Mouse (Mus musculus) adrenal gland, postnatal 10 days (tissue): ENCODE measurements around the gene Kif27. TPM values are rescaled to one million over a fixed set of nuclear protein-coding genes. Genes with fewer than 3 reads are reported as not detected.

Source experiments
- DNase-seq: peaks from one replicate; pipeline ENCODE4 v3.0.0; 2021; ENCODE audit warnings: mixed read lengths
- total RNA-seq, 2 experiments: library from RNA; stranded (reverse); gene quantifications; 2 replicates each; pipeline ENCODE4 v1.2.3; 2021

The Kif27 gene
- total RNA-seq, 2 experiments from 2014 or later: 1.3 to 1.5 TPM

DNA sequence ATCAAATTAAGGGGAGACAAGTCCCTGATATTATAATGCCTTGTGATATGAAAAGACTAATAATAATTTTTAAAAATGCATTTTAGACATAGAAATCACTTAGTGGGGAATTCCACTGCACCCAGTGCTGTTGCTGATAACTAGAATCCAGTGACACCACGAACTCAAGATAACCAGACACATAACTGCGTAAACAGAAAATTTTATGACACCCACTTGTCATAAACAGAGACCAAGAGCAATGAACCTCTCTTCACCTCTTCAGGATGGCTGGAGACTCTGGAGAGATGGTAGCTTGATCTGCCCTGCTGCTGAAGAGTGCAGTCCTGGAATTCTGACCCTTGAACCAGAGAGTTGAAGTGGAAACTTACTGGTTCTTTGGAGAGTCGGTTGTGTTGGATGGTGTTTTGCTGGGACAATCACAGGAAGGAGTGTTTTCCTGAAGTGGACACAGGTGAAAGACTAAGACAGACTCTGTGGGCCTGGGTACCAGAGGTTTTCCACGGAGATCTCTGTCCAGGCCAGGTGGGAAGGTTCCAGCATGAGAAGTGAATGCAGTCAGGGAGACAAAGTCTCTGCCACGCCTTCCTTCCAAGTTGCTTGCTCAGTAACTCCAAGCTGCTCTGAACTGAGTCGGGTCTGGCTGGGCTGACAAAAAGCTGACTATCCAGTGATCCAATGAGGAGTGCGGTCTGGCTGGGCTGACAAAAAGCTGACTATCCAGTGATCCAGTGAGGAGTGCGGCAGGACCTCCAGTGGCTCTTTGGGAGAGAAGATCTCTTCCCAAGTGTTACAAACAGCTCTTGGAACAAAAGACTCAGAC is 5.6 kb upstream of the Kif27 start:
- no peak for DNase-seq

DNA sequence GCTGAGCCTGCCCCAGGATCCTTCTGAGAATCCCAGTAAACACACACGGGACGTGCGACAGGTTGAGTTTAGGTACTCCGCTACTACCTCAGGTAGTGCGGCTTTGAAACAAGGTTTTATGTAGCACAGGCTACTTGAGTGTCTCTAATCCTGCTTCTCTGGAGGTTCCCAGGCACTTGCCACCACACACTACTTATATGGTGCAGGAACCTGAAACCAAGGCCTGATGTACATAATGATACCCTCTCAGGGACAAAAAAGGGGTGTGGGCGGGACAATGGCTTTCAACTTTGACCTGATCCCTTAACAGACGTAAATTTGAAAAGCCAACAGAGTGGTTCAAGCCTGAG is 357 bp upstream of the Kif27 start:
- DNase-seq: peak; percentile 11

DNA sequence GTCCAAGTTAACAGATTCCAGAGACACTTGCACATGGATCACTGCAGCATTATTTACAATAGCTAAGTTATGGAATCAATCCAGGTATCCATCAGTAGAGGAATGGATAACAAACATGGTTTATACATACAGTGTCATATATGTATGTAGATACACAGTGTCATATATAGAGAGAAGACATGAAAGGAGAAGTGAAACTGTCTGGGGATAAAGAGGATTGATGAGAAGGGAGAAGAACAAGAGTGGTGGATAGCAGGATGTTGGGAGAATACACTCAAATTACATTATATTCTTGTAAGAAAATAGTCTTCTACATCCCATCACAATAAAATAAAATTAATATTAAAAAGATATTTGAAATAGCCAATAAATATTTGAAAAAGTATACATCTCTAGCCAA is 5.9 kb downstream of the Kif27 start:
- no peak for DNase-seq

DNA sequence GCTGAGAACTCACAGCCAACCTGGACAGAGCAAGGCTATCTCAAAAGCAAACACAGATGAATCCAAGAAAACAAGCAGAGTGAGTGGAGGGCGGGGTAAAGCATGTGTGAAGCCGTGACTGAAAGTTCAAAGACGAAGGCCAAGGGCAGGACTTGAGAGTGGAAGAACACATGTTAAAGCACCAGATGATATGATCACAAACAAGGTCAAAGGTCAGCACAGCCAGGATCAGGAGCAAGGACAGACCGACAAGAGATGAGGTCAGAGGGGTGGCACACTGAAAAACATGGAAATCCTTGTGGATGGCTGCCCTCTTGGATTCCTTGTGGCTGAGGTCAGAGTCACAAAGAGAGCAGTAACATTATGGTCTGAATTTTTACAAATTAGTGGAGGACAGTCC is 8.3 kb downstream of the Kif27 start:
- no peak for DNase-seq

GRCm38 (mm10) chr13:58344505-58344904 is 14.4 kb downstream of the Kif27 start:
- no peak for DNase-seq

DNA sequence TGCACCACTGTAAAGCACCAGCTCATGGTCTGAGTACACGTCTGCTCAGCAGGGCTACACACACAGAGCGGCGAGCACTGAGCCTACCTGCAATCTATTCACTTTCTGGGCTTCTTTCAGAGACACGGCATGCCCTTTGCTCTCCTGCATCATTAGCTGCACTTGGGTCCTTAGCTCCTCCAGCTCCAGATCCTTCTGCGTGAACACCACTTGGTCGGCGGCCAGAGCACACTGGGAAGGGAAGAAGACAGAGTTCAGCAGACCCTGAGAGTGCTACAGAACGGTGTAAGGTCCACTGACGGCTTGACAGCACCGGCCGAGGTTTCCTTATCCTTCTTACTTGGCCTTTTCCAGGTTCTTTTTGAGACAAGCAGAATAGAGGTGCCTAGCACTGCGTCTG is 21.5 kb downstream of the Kif27 start:
- no peak for DNase-seq

GRCm38 (mm10) chr13:58334116-58334515 is 24.8 kb downstream of the Kif27 start:
- no peak for DNase-seq

GRCm38 (mm10) chr13:58317768-58318167 is 41.2 kb downstream of the Kif27 start:
- DNase-seq: no peak

DNA sequence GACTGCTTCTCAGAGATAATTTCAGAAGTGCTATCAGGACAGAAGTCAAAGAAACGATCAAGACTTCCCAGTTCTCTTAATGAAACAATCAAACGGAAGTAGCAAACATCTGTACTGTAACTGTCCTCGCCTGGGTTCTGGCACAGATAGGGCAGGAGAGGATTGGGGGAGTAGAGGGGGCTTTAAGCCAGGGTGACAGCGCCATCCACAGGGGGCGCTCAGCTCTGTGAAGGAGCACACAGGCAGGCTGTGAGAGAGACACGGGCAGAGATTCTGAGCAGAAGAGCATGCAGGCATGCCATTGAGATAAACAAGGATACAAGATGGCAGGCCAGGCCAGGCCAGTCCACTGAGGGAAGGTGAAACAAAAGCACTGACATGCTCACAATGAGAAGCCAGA is 43.9 kb downstream of the Kif27 start:
- no peak for DNase-seq

GRCm38 (mm10) chr13:58313758-58314157 is 45.2 kb downstream of the Kif27 start:
- DNase-seq: no peak

- DNase-seq: peak; percentile 44
Observed at GRCm38 (mm10) chr13:58311351-58311750, 47.6 kb downstream of the Kif27 start.

- DNase-seq: no peak
Observed at GRCm38 (mm10) chr13:58309499-58309898, 49.4 kb downstream of the Kif27 start.

- DNase-seq: no peak
Observed at GRCm38 (mm10) chr13:58307453-58307852, 51.5 kb downstream of the Kif27 start.

DNA sequence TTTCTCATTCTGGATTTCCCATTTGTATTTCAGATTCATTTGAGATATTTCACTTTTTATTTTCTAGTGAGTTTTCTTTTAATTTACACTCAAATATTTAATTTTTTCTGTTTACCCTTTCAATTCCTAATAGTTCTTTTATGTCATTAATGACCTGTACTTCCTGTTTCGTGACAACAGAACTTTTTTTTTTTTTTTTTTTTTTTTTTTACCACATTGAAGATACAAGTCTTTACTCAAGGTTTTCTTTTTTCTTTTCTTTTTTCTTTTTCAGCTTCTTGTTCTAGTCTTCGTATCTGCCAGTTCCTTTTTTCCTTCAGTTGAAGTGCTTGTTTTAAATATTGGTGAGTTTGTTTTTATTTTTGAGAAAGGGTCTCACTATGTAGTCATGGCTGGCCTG is 53.7 kb downstream of the Kif27 start:
- DNase-seq: no peak

GRCm38 (mm10) chr13:58302421-58303145 is 56.3 kb downstream of the Kif27 start:
- no peak for DNase-seq

GRCm38 (mm10) chr13:58301961-58302360 is 57.0 kb downstream of the Kif27 start:
- no peak for DNase-seq

GRCm38 (mm10) chr13:58298756-58299155 is 60.2 kb downstream of the Kif27 start:
- DNase-seq: no peak

- no peak for DNase-seq
Observed at GRCm38 (mm10) chr13:58295582-58295981, 63.3 kb downstream of the Kif27 start.

- no peak for DNase-seq
Observed at GRCm38 (mm10) chr13:58292811-58293210, 66.1 kb downstream of the Kif27 start.

- no peak for DNase-seq
Observed at GRCm38 (mm10) chr13:58289308-58289707, 69.6 kb downstream of the Kif27 start.

DNA sequence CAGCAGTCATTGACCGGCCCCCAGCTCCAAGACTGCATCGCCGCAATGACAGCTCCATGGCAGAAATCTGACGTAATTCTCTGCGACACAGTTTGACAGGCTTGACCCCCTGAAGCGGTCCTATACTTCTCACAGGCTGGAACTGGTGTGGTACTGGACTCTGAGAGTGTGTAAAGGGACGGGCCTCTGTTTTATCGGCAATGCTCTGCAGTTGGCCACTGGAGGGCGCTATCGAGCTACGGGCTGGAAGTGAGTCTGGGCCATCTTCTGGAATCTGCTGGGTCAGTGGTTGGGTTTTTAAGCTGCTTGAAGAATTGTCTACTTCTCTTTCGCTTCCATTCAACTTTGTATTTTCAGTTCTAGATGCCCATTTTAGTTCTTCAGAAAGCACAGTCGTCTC is 71.1 kb downstream of the Kif27 start:
- DNase-seq: peak; percentile 93

DNA sequence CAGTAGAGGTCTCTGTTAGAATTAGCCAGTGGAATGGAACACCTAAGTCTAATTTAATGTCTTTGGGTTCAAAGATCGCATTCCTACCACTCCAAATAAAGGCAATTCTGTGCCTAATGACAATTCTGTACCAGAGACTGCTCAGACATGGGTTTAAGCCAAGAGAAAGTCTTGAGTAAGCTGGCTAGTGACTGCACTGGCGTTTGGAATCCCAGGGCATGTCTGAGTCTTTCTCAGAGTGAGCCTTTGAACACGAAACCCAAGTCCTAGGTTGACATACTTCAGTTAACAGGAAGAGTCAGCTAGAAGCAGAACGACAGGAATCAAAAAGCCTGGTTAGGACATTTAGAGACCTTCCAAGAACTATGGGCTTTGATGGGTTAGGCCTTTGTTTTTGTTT is 75.5 kb downstream of the Kif27 start:
- no peak for DNase-seq

DNA sequence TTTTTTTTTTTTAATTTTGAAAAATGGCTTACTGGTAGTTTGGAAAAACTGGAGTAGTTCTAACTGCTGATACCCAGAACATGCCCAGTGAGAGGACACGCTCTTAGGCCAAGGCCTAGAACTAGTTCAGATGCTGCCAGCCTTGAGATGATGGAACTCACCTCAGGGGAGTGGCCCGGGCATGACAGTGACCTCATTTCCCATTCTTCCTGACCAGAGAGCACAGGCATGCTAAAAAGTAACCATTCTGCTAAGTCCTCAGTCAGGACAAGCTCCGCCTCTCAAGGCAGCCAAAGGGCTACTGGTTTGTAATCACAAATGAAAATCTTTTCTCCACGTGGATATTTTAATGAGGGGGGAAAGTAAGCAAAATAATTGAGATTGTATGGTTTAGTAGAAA is 77.0 kb downstream of the Kif27 start:
- no peak for DNase-seq

DNA sequence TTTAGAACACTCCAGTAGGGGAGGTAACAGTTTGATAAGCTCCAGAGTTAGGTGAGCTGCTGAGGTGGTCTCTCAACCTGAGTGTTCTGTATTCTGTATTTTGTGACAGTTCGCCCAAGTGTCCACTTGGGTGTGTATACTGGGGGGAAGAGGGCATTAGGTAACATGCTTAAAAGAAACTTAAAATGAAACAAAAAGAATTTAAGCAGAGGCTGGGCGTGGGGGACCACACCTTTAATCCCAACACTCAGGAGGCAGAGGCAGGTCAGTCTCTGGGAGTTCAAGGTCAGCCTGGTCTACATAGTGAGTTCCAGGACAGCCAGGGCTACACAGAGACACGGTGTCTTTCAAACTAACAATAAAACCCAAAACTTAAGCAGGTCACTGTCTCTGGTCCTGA is 78.4 kb downstream of the Kif27 start:
- no peak for DNase-seq
